Mouse (Mus musculus) midbrain, embryonic 16.5 days (tissue): ENCODE data around the gene Rgs6. TPM values are rescaled to one million over a fixed set of nuclear protein-coding genes. Genes with fewer than 3 reads are reported as not detected.

Experiments used
- ATAC-seq: fragments of 200-750 bp; cut with Nextera tagmentation; 2 replicates; pipeline ENCODE4 v1.8.0; 2017; ENCODE audit warnings: moderate TSS enrichment
- H3K27ac ChIP-seq: fragments of 300-500 bp; sonication (generic); 2 replicates; pipeline ENCODE4 v1.5.1; 2014; ENCODE audit warnings: mild to moderate bottlenecking, low read length, mixed read lengths
- H3K27me3 ChIP-seq: fragments of 300-500 bp; sonication (generic); 2 replicates; pipeline ENCODE4 v1.6.1; 2014; ENCODE audit warnings: low read depth, low read length, mixed read lengths; ENCODE audit not compliant: control insufficient read depth, insufficient read depth
- H3K36me3 ChIP-seq: fragments of 300-500 bp; sonication (generic); 2 replicates; pipeline ENCODE4 v1.6.1; 2014; ENCODE audit warnings: mild to moderate bottlenecking, low read length, moderate library complexity, mixed read lengths; ENCODE audit not compliant: control insufficient read depth, insufficient read depth
- H3K4me1 ChIP-seq: fragments of 300-500 bp; sonication (generic); 2 replicates; pipeline ENCODE4 v1.6.1; 2014; ENCODE audit warnings: mild to moderate bottlenecking, low read length, mixed read lengths; ENCODE audit not compliant: control insufficient read depth, insufficient read depth
- H3K4me2 ChIP-seq: fragments of 300-500 bp; sonication (generic); 2 replicates; pipeline ENCODE4 v1.6.1; 2014; ENCODE audit warnings: mild to moderate bottlenecking, low read length, mixed read lengths
- H3K4me3 ChIP-seq: fragments of 300-500 bp; sonication (generic); 2 replicates; pipeline ENCODE4 v1.5.1; 2014; ENCODE audit warnings: low read depth, mild to moderate bottlenecking, low read length, moderate library complexity, mixed read lengths
- H3K9ac ChIP-seq: fragments of 300-500 bp; sonication (generic); 2 replicates; pipeline ENCODE4 v1.6.1; 2014; ENCODE audit warnings: low read depth, low read length, mixed read lengths
- H3K9me3 ChIP-seq: fragments of 300-500 bp; sonication (generic); replicated peaks from 2 replicates; pipeline ENCODE4 v1.6.1; 2014; ENCODE audit warnings: mild to moderate bottlenecking, low read length, mixed read lengths; ENCODE audit not compliant: control insufficient read depth, poor library complexity, severe bottlenecking
- WGBS: fragments of 180-500 bp; shearing (Covaris S2); extraction: QIAGEN DNeasy Blood & Tissue Kit; methylation state at CpG from one replicate; pipeline ENCODE4 v1.1.7; 2014; 5-methylcytosine and 5-hydroxymethylcytosine counted together
- polyA plus RNA-seq: library from polyadenylated mRNA; unstranded; fragments of >200 nt; fragmentation: Nextera tagmentation; extraction: Ambion mirVana; gene quantifications from 2 replicates; pipeline ENCODE4 v1.2.1, GENCODE M21; 2015

The Rgs6 gene
- polyA plus RNA-seq, 1 experiment from 2014 or later = 17.9 TPM

DNA sequence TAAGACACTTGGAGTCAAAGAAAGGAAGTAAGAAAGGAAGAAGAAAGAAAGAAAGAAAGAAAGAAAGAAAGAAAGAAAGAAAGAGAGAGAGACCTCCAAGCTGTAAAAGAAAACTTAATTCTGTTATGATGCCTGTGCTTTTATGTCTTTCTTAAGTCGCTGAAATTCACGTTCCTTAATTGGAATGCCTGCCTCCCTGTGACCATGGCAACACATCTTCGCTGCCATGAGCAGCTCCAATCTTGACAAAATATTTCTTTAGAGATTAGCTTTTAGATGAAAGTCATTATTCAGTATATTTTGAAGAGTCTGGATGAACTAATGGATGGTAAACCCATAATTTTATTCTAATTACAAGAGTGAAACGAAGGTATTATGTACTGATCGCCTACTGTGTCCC, 83.5 kb downstream of the Rgs6 start:
- Histone ChIP-seq H3K9me3 (no peaks in the 10 kb centered on the region), H3K27ac (no peak overlapping the region), H3K36me3 (no peaks in the 10 kb centered on the region), H3K27me3 (no peaks in the 10 kb centered on the region), H3K4me1 (no peaks in the 10 kb centered on the region; the same call in 1 of the 2 replicates), H3K4me2 (no peak overlapping the region), H3K9ac (no peak overlapping the region), H3K4me3 (no peak overlapping the region)
- WGBS = 60% methylated on average over 5 of the region's 5 CpGs
- no peak for ATAC-seq

DNA sequence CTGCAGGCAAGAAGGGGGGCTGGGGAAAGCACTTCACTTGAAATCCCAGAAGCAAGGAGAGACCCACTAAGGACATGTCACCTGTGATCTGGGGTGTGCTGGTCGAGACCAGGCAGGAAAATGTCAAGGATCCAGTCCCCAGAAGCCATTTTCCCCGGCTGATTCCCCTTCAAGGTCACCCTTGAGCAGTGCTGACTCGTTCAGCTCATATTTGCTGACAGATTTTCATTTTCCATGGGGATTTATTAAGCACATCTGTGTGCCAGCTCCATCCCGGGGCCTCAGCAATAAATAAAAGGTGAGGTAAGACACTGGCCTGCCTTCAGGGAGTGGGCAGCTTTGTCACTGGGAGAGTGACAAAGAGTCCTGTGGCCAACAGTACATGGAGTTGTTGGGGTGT, 87.0 kb downstream of the Rgs6 start:
- Histone ChIP-seq H3K4me2 (no peak overlapping the region), H3K9me3 (no peaks in the 10 kb centered on the region), H3K9ac (no peak overlapping the region), H3K4me1 (no peaks in the 10 kb centered on the region; the same call in 1 of the 2 replicates), H3K27me3 (no peaks in the 10 kb centered on the region), H3K4me3 (no peak overlapping the region), H3K36me3 (no peaks in the 10 kb centered on the region), H3K27ac (no peak overlapping the region)
- ATAC-seq = no peak
- 42% methylated on average over 4 of the region's 4 CpGs for WGBS

DNA sequence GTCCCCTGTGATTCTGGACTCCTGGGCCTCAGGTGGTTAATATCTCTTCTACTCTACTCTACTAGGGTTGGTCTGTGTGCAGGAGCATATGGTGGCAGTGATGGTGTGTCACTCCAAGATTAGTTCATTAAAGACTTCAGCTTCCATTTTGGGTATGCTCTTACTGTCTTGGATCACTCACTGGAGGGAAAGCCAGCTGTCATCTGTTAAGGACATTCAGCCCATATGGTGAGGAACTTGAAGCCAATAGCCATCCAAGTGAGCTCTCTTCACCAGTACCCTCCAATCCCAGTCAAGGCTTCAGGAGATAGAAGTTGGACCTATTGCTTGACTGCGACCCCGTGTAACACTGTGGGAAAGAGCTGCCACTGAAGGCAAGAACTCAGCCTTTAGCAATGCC, 98.9 kb downstream of the Rgs6 start:
- Histone ChIP-seq H3K27me3 (no peaks in the 10 kb centered on the region), H3K9me3 (no peaks in the 10 kb centered on the region), H3K36me3 (no peaks in the 10 kb centered on the region), H3K27ac (no peak overlapping the region), H3K9ac (no peak overlapping the region), H3K4me1 (no peaks in the 10 kb centered on the region), H3K4me2 (no peak overlapping the region), H3K4me3 (no peak overlapping the region)
- ATAC-seq = no peak
- WGBS = 92% methylated on average over 2 of the region's 2 CpGs

DNA sequence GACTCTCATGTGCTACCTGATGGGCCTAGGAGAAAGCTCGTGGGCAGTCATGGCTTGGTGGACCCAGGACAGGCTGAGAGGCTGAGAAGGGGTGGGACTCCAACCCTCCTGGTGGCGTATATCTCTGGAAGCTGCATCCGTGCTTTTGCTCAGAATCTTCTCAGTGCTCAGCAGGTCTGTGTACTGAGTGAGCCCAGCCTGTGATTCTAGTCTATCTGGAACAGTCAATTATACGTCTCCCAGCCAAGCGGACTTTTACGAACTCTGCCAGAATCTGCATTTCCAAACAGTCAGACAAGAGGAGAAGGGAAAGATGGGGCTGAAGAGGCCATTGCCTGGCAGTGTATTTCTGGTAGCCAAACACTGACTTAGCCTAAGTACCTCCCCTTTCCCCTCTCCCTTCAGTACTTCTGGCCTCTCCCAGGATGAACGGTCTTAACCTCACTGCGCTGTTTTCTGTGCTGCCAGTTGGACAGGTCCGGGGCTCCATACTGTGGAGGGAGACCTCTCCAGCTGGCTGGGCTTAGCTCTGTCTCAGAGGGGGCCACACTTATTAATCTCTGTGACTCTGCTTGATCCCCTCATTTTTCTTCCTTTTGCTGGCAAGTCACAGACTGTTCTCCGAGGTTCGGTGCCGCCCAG, 110.9 kb downstream of the Rgs6 start:
- no peak overlapping the region for H3K4me3 ChIP-seq
- 0 out of 2 replicates have a peak, but pooled peaks cover 2% of the 10 kb centered on the region for H3K4me1 ChIP-seq
- no peaks in the 10 kb centered on the region for H3K9me3 ChIP-seq
- H3K9ac ChIP-seq = no peak overlapping the region
- no peak overlapping the region for H3K4me2 ChIP-seq
- ATAC-seq = no peak
- H3K36me3 ChIP-seq = no peaks in the 10 kb centered on the region
- 84% methylated on average over 12 of the region's 12 CpGs for WGBS
- no peak overlapping the region for H3K27ac ChIP-seq
- no peaks in the 10 kb centered on the region for H3K27me3 ChIP-seq

DNA sequence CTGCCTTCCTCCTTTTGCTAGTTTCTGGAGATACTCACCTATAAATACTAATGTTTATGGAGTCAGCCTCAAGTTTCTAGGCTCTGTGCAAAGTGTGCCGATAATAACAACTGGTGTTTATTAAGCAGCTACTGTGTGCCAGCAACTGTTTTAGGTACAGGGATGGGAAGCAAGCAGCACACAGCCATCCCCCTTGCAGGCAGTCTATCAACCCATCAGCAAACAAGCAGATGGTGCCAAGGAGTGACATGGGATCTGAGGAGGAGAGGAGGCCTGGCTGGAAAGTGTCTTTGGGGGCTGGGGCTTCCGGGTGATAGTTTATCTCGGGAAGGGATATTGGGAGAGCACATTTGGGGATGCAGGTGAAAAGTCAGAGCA, 111.4 kb downstream of the Rgs6 start:
- 98% methylated on average over 3 of the region's 3 CpGs for whole genome bisulfite sequencing
- H3K4me3 ChIP-seq = no peak overlapping the region
- H3K36me3 ChIP-seq = no peaks in the 10 kb centered on the region
- H3K9me3 ChIP-seq = no peaks in the 10 kb centered on the region
- no peak overlapping the region for H3K9ac ChIP-seq
- H3K4me2 ChIP-seq = no peak overlapping the region
- ATAC-seq = no peak
- H3K4me1 ChIP-seq = 0 out of 2 replicates have a peak, but pooled peaks cover 2% of the 10 kb centered on the region
- H3K27ac ChIP-seq = no peak overlapping the region
- no peaks in the 10 kb centered on the region for H3K27me3 ChIP-seq

DNA sequence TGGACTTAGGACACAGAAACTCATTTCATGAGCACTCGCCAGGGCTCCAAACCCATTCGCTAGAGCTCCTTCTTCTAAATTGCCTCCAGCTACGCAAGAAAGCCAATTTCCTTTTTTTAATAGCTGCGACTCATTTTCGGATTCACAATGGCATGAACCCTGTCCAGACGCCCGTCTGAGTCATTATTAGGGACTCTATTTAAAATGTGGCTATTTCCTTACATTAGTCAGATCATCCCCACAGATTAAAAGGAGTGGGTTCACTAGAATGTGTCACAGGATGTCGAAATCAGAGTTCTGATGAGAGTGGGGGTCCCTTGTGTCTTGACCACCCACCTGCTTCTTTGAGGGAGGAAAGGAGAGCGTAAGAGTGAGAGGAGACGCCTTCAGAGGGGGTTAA, 112.1 kb downstream of the Rgs6 start:
- Histone ChIP-seq H3K36me3 (no peaks in the 10 kb centered on the region), H3K4me3 (no peak overlapping the region), H3K9me3 (no peaks in the 10 kb centered on the region), H3K27ac (no peak overlapping the region), H3K9ac (no peak overlapping the region), H3K4me2 (no peak overlapping the region), H3K27me3 (no peaks in the 10 kb centered on the region), H3K4me1 (0 out of 2 replicates have a peak, but pooled peaks cover 2% of the 10 kb centered on the region)
- ATAC-seq = no peak
- WGBS = 79% methylated on average over 10 of the region's 10 CpGs

DNA sequence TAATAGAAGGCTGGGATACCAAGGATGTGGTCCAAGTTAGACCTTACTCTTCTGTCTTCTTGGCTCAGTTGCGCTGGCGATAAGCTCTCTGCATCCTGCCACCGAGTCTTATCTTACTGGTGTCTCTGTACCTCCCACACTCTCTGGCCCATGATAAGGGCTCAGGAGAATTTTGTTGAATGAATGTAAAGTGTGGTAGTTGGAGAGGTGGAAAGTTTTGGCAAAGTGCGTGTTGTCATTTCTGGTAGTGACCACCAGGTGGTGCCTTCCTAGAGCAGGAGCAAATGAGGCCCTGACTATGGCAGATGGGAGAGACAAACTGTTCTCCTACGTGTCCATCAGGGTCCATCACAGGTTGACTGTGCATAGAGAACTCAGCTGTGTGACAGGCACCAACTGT, 112.7 kb downstream of the Rgs6 start:
- Histone ChIP-seq H3K27ac (no peak overlapping the region), H3K9ac (no peak overlapping the region), H3K4me1 (0 out of 2 replicates have a peak, but pooled peaks cover 2% of the 10 kb centered on the region), H3K9me3 (no peaks in the 10 kb centered on the region), H3K27me3 (no peaks in the 10 kb centered on the region), H3K4me2 (no peak overlapping the region), H3K4me3 (no peak overlapping the region), H3K36me3 (no peaks in the 10 kb centered on the region)
- ATAC-seq = no peak
- 63% methylated on average over 5 of the region's 5 CpGs for WGBS

DNA sequence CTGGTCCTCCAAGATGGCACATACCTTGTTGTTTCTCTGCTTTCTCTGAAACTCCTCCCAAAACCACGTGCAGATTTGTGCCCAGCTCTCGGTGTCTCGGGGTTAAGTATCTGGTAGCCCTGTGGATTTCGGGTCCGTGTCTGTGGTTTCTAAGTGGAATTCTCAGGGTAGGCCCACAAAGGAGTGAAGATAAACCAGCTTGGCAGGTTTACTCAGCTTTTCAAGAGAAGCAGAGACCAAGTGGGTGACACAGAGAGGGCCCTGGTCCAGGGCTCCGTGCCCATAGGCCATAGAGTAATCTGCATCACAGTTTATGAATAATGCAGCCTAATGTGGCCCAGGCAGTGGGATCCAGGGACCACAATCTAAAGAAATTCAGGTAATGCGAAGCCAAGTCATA, 113.3 kb downstream of the Rgs6 start:
- Histone ChIP-seq H3K4me3 (no peak overlapping the region), H3K27me3 (no peaks in the 10 kb centered on the region), H3K4me1 (0 out of 2 replicates have a peak, but pooled peaks cover 2% of the 10 kb centered on the region), H3K4me2 (no peak overlapping the region), H3K27ac (no peak overlapping the region), H3K9ac (no peak overlapping the region), H3K9me3 (no peaks in the 10 kb centered on the region), H3K36me3 (no peaks in the 10 kb centered on the region)
- no peak for ATAC-seq
- 78% methylated on average over 7 of the region's 7 CpGs for WGBS

DNA sequence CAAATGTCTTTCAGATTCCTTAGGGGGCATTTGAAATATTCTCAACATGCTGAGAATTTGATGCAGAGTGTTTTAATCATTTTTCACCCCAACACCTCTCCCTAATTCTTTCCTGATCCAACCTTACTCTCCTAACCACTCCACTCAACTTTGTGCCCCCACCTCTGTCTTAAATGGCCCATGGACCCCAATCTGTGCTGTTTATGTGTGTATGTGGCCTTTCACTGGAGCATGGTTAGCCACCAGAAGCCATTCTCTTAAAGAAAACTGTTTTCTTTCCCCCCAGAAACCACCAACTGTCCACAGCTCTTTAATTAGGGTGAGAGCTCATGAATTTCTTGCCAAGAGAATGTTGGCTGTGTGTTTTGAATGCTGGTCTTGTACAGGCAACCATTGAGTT, 122.3 kb downstream of the Rgs6 start:
- Histone ChIP-seq H3K9ac (no peak overlapping the region), H3K36me3 (no peaks in the 10 kb centered on the region), H3K9me3 (no peaks in the 10 kb centered on the region), H3K4me3 (no peak overlapping the region), H3K27ac (no peak overlapping the region), H3K4me2 (no peak overlapping the region), H3K27me3 (no peaks in the 10 kb centered on the region), H3K4me1 (no peaks in the 10 kb centered on the region)
- no peak for ATAC-seq
